Mouse (Mus musculus) limb, embryonic 13.5 days (tissue): Measurements from ENCODE around the gene Hs6st3. TPM values are rescaled to one million over a fixed set of nuclear protein-coding genes. Genes with fewer than 3 reads are reported as not detected.

Source experiments
- ATAC-seq: fragments of 200-750 bp; cut with Nextera tagmentation; 2 replicates; pipeline ENCODE4 v1.8.0; 2017; ENCODE audit warnings: low read depth, moderate number of reproducible peaks, moderate TSS enrichment; ENCODE audit not compliant: low FRiP score
- H3K27ac ChIP-seq: fragments of 300-500 bp; sonication (generic); 2 replicates; pipeline ENCODE4 v1.5.1; 2015; ENCODE audit warnings: inconsistent platforms, mild to moderate bottlenecking, moderate library complexity
- H3K27me3 ChIP-seq: fragments of 300-500 bp; sonication (generic); 2 replicates; pipeline ENCODE4 v1.6.1; 2015; ENCODE audit warnings: mild to moderate bottlenecking, inconsistent platforms
- H3K36me3 ChIP-seq: fragments of 300-500 bp; sonication (generic); 2 replicates; pipeline ENCODE4 v1.6.1; 2015; ENCODE audit warnings: inconsistent platforms, mild to moderate bottlenecking, moderate library complexity
- H3K4me1 ChIP-seq: fragments of 300-500 bp; sonication (generic); 2 replicates; pipeline ENCODE4 v1.6.1; 2015; ENCODE audit warnings: inconsistent platforms
- H3K4me2 ChIP-seq: fragments of 300-500 bp; sonication (generic); replicated peaks from 2 replicates; pipeline ENCODE4 v1.6.1; 2015; ENCODE audit warnings: inconsistent platforms, mild to moderate bottlenecking, moderate library complexity
- H3K4me3 ChIP-seq: fragments of 300-500 bp; sonication (generic); 2 replicates; pipeline ENCODE4 v1.5.1; 2015; ENCODE audit warnings: moderate library complexity, mild to moderate bottlenecking, inconsistent platforms
- H3K9ac ChIP-seq: fragments of 300-500 bp; sonication (generic); 2 replicates; pipeline ENCODE4 v1.6.1; 2015; ENCODE audit warnings: mild to moderate bottlenecking, inconsistent platforms
- H3K9me3 ChIP-seq: fragments of 300-500 bp; sonication (generic); 2 replicates; pipeline ENCODE4 v1.6.1; 2016; ENCODE audit warnings: inconsistent platforms
- WGBS: fragments of 180-500 bp; shearing (Covaris S2); methylation state at CpG from one replicate; pipeline ENCODE4 v1.1.7; 2015; 5-methylcytosine and 5-hydroxymethylcytosine counted together
- polyA plus RNA-seq: library from polyadenylated mRNA; unstranded; fragments of >200 nt; fragmentation: Nextera tagmentation; extraction: Ambion mirVana; gene quantifications from 2 replicates; pipeline ENCODE4 v1.2.1, GENCODE M21; 2015

The Hs6st3 gene
- polyA plus RNA-seq, 1 experiment from 2014 or later = 0.24 TPM

- no peak for ATAC-seq
- no peaks in the 10 kb centered on the region for H3K27me3 ChIP-seq
These were observed 764.3 kb downstream of the Hs6st3 start for GRCm38 (mm10) chr14:119902486-119902885.

GRCm38 (mm10) chr14:119908032-119908675 is 770.0 kb downstream of the Hs6st3 start:
- H3K4me1 ChIP-seq = peaks cover 10% of the 10 kb centered on the region; the same call in 1 of the 2 replicates
- H3K9ac ChIP-seq = no peak overlapping the region
- peak overlapping the region; percentile 24; the same call in 1 of the 2 replicates for H3K27ac ChIP-seq
- no peaks in the 10 kb centered on the region for H3K27me3 ChIP-seq
- no peak; the same call in 1 of the 2 replicates for ATAC-seq
- peak overlapping the region; percentile 46 for H3K4me2 ChIP-seq
- WGBS = 45% methylated on average over 13 of the region's 13 CpGs
- H3K4me3 ChIP-seq = no peak overlapping the region
- no peaks in the 10 kb centered on the region for H3K36me3 ChIP-seq
- H3K9me3 ChIP-seq = no peaks in the 10 kb centered on the region

More at GRCm38 (mm10) chr14:119902486-119902885, 764.3 kb downstream of the Hs6st3 start:
- Histone ChIP-seq H3K4me3 (no peak overlapping the region), H3K4me2 (no peak overlapping the region), H3K27ac (no peak overlapping the region), H3K4me1 (no peaks in the 10 kb centered on the region), H3K36me3 (no peaks in the 10 kb centered on the region), H3K9me3 (no peaks in the 10 kb centered on the region), H3K9ac (no peak overlapping the region)

GRCm38 (mm10) chr14:119914508-119914907 is 776.4 kb downstream of the Hs6st3 start:
- no peaks in the 10 kb centered on the region; the same call in 1 of the 2 replicates for H3K4me1 ChIP-seq
- no peak overlapping the region for H3K27ac ChIP-seq
- H3K4me3 ChIP-seq = no peak overlapping the region
- no peaks in the 10 kb centered on the region for H3K9me3 ChIP-seq
- no peaks in the 10 kb centered on the region for H3K36me3 ChIP-seq
- H3K27me3 ChIP-seq = no peaks in the 10 kb centered on the region
- WGBS = 41% methylated on average over 6 of the region's 6 CpGs
- no peak for ATAC-seq
- H3K9ac ChIP-seq = no peak overlapping the region
- H3K4me2 ChIP-seq = no peak overlapping the region

- Histone ChIP-seq H3K27ac (no peak overlapping the region), H3K4me3 (no peak overlapping the region), H3K4me2 (no peak overlapping the region), H3K27me3 (no peaks in the 10 kb centered on the region), H3K36me3 (no peaks in the 10 kb centered on the region), H3K9me3 (no peaks in the 10 kb centered on the region), H3K9ac (no peak overlapping the region), H3K4me1 (no peaks in the 10 kb centered on the region; the same call in 1 of the 2 replicates)
- 54% methylated on average over 6 of the region's 6 CpGs for whole genome bisulfite sequencing
- no peak for ATAC-seq
These were observed 780.3 kb downstream of the Hs6st3 start for GRCm38 (mm10) chr14:119918281-119919034.

DNA sequence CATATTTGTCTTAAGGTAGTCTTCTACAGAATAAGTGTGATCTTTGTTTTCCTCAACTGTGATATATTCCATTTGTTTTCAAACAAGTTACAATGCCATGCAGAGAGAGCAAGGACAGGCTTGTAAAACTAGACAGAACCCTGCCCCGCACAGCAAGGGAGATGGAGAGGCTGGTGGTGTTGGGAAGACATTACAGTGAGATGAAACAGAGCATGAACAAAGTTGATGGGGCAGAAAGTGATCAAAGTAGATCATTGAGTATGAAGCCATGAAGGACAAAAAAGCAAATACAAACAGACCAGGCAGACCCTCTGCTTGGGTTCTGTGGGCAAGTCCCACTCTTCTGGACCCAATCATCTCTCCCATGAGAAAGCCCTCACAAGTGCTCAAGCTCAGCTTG is 781.0 kb downstream of the Hs6st3 start:
- Histone ChIP-seq H3K4me3 (no peak overlapping the region), H3K4me1 (no peaks in the 10 kb centered on the region), H3K9me3 (no peaks in the 10 kb centered on the region), H3K4me2 (no peak overlapping the region), H3K27ac (no peak overlapping the region), H3K36me3 (no peaks in the 10 kb centered on the region), H3K27me3 (no peaks in the 10 kb centered on the region), H3K9ac (no peak overlapping the region)
- no peak for ATAC-seq
- WGBS = 85% methylated on average over 1 of the region's 1 CpGs

Other genes with a start within 250 kb of the Hs6st3 start
- gene Dzip1, start 212.9 kb upstream of the Hs6st3 start, polyA plus RNA-seq = 31.5 and 31.9 TPM in 2 replicates
- gene Dnajc3, start 200.4 kb upstream of the Hs6st3 start, polyA plus RNA-seq = 28.4 and 32.9 TPM in 2 replicates
- 21.1 and 21.3 TPM in 2 replicates for gene Uggt2, start 38.9 kb upstream of the Hs6st3 start, polyA plus RNA-seq